ENCODE assay signal across 20 mouse cellular contexts in genomic region chr7:138984576-138984975, GRCm38 (mm10). TPM values are rescaled to one million over a fixed set of nuclear protein-coding genes. Genes with fewer than 3 reads are reported as not detected.
"Had no signal": no experiment of that assay in that cellular context is flagged by ENCODE, and none has a peak within 500 bp of the region (broad histone marks: within the 10 kb centered on the region; RNA-seq: fewer than 3 reads in every experiment).

No protein-coding gene starts in this region.

- H3K9ac ChIP-seq: lung, embryonic 15.5 days; midbrain, embryonic 13.5 days; midbrain, embryonic 15.5 days; neural tube, embryonic 12.5 days; stomach, embryonic 15.5 days had no signal

- H3K27ac ChIP-seq: lung, embryonic 15.5 days; macrophage; midbrain, embryonic 13.5 days; midbrain, embryonic 15.5 days; neural tube, embryonic 12.5 days; stomach, embryonic 15.5 days; stomach, postnatal 0 days had no signal

- ATAC-seq: lung, postnatal 0 days; midbrain, embryonic 13.5 days; midbrain, embryonic 15.5 days had no signal

- H3K36me3 ChIP-seq: lung, embryonic 15.5 days; midbrain, embryonic 13.5 days; midbrain, embryonic 15.5 days; neural tube, embryonic 12.5 days; stomach, embryonic 15.5 days had no signal

- DNase-seq: lung, adult 2 months; lung, postnatal 14 days; lung, postnatal 36 days; right cerebral cortex, postnatal 14 days; thymus, adult 2 months; thymus, postnatal 25 days; thymus, postnatal 4 days had no signal

- H3K27me3 ChIP-seq: lung, embryonic 15.5 days; midbrain, embryonic 13.5 days; midbrain, embryonic 15.5 days; stomach, embryonic 15.5 days had no signal

- H3K4me1 ChIP-seq: lung, embryonic 15.5 days; megakaryocyte, embryonic 14.5 days; midbrain, embryonic 13.5 days; midbrain, embryonic 15.5 days; stomach, embryonic 15.5 days had no signal

- H3K4me2 ChIP-seq: lung, embryonic 15.5 days; midbrain, embryonic 11.5 days; midbrain, embryonic 13.5 days; midbrain, embryonic 15.5 days; neural tube, embryonic 12.5 days; stomach, embryonic 15.5 days had no signal

- H3K9me3 ChIP-seq: lung, embryonic 15.5 days; megakaryocyte, embryonic 14.5 days; midbrain, embryonic 13.5 days; midbrain, embryonic 15.5 days; neural tube, embryonic 12.5 days; stomach, embryonic 15.5 days had no signal

- H3K4me3 ChIP-seq: lung, embryonic 15.5 days; megakaryocyte, embryonic 14.5 days; midbrain, embryonic 13.5 days; midbrain, embryonic 15.5 days; neural tube, embryonic 12.5 days; stomach, embryonic 15.5 days had no signal

RNA-seq across cellular contexts. Expression of gene Jakmip3, which starts 44.0 kb away (rescaled TPM):
- total RNA-seq: megakaryocyte progenitor cell, adult 5-6 weeks; monocyte, adult 5-6 weeks; neutrophil, adult 5-6 weeks had no signal
- polyA plus RNA-seq: lung, adult 2 months; lung, postnatal 0 days; macrophage had no signal
